Mouse (Mus musculus): ENCODE data around the gene Lrrc4c.

Lrrc4c gene

GRCm38 (mm10) chr2:97609436-97609835, 1291.5 kb downstream of the Lrrc4c start:
- DNase-seq (ENCODE audit: low spot score), result no peak

- no peak for DNase-seq (ENCODE audit: low spot score)
These were observed 1292.6 kb downstream of the Lrrc4c start for GRCm38 (mm10) chr2:97610566-97610965.

- no peak for DNase-seq (ENCODE audit: low spot score)
These were observed 1296.8 kb downstream of the Lrrc4c start for GRCm38 (mm10) chr2:97614724-97615123.

- DNase-seq (ENCODE audit: low spot score), result no peak
These were observed 1300.6 kb downstream of the Lrrc4c start for GRCm38 (mm10) chr2:97618589-97618988.

- DNase-seq (ENCODE audit: low spot score), result no peak
These were observed 1322.0 kb downstream of the Lrrc4c start for GRCm38 (mm10) chr2:97639941-97640340.

GRCm38 (mm10) chr2:97641661-97642060, 1323.7 kb downstream of the Lrrc4c start:
- no peak for DNase-seq (ENCODE audit: low spot score)

GRCm38 (mm10) chr2:97652711-97653110, 1334.7 kb downstream of the Lrrc4c start:
- DNase-seq (ENCODE audit: low spot score), result no peak
